Mouse (Mus musculus) lung, embryonic 16.5 days (tissue): ENCODE measurements around the gene 9130230L23Rik. TPM values are rescaled to one million over a fixed set of nuclear protein-coding genes. Genes with fewer than 3 reads are reported as not detected.

Experiments used
- ATAC-seq: fragments of 200-750 bp; cut with Nextera tagmentation; 2 replicates; pipeline ENCODE4 v1.8.0; 2017; ENCODE audit warnings: low read depth, mild to moderate bottlenecking, moderate library complexity
- H3K27ac ChIP-seq: fragments of 300-500 bp; sonication (generic); 2 replicates; pipeline ENCODE4 v1.5.1; 2014; ENCODE audit warnings: mild to moderate bottlenecking, control low read depth, low read length
- H3K27me3 ChIP-seq: fragments of 300-500 bp; sonication (generic); 2 replicates; pipeline ENCODE4 v1.6.1; 2014; ENCODE audit warnings: low read depth, low read length, mixed read lengths; ENCODE audit not compliant: control insufficient read depth, insufficient read depth
- H3K36me3 ChIP-seq: fragments of 300-500 bp; sonication (generic); 2 replicates; pipeline ENCODE4 v1.6.1; 2014; ENCODE audit warnings: low read length; ENCODE audit not compliant: control insufficient read depth, insufficient read depth
- H3K4me1 ChIP-seq: fragments of 300-500 bp; sonication (generic); replicated peaks from 2 replicates; pipeline ENCODE4 v1.6.1; 2014; ENCODE audit warnings: low read length, mixed read lengths; ENCODE audit not compliant: control insufficient read depth, insufficient read depth
- H3K4me2 ChIP-seq: fragments of 300-500 bp; sonication (generic); 2 replicates; pipeline ENCODE4 v1.6.1; 2014; ENCODE audit warnings: low read depth, low read length, control low read depth
- H3K4me3 ChIP-seq: fragments of 300-500 bp; sonication (generic); 2 replicates; pipeline ENCODE4 v1.5.1; 2014; ENCODE audit warnings: mild to moderate bottlenecking, low read length, control low read depth
- H3K9ac ChIP-seq: fragments of 300-500 bp; sonication (generic); 2 replicates; pipeline ENCODE4 v1.6.1; 2014; ENCODE audit warnings: low read length, control low read depth
- H3K9me3 ChIP-seq: fragments of 300-500 bp; sonication (generic); 2 replicates; pipeline ENCODE4 v1.6.1; 2016; ENCODE audit warnings: low read length; ENCODE audit not compliant: control insufficient read depth
- WGBS: fragments of 180-500 bp; shearing (Covaris S2); extraction: QIAGEN DNeasy Blood & Tissue Kit; methylation state at CpG from one replicate; pipeline ENCODE4 v1.1.7; 2014; 5-methylcytosine and 5-hydroxymethylcytosine counted together
- polyA plus RNA-seq: library from polyadenylated mRNA; unstranded; fragments of >200 nt; fragmentation: Nextera tagmentation; extraction: Ambion mirVana; gene quantifications from 2 replicates; pipeline ENCODE4 v1.2.1, GENCODE M21; 2015

Gene 9130230L23Rik
- polyA plus RNA-seq, 1 experiment from 2014 or later, result 1.4 TPM

- WGBS, result 49% methylated on average over 6 of the region's 6 CpGs
- Histone ChIP-seq H3K27me3 (no peaks in the 10 kb centered on the region), H3K4me1 (peaks cover 21% of the 10 kb centered on the region), H3K27ac (peak overlapping the region; percentile 38), H3K4me2 (peak overlapping the region; percentile 0; the same call in 1 of the 2 replicates), H3K9me3 (no peaks in the 10 kb centered on the region), H3K36me3 (no peaks in the 10 kb centered on the region), H3K4me3 (no peak overlapping the region), H3K9ac (no peak overlapping the region)
- ATAC-seq, result peak; percentile 86
These were observed 33.0 kb upstream of the 9130230L23Rik start for GRCm38 (mm10) chr5:66037066-66037465.

GRCm38 (mm10) chr5:66036440-66037054, 32.5 kb upstream of the 9130230L23Rik start:
- peak overlapping the region; percentile 0; the same call in 1 of the 2 replicates for H3K4me2 ChIP-seq
- H3K9ac ChIP-seq, result no peak overlapping the region
- ATAC-seq, result peak; percentile 63
- peaks cover 21% of the 10 kb centered on the region for H3K4me1 ChIP-seq
- H3K27me3 ChIP-seq, result no peaks in the 10 kb centered on the region
- peak overlapping the region; percentile 38 for H3K27ac ChIP-seq
- H3K9me3 ChIP-seq, result no peaks in the 10 kb centered on the region
- no peak overlapping the region for H3K4me3 ChIP-seq
- H3K36me3 ChIP-seq, result no peaks in the 10 kb centered on the region
- WGBS, result 36% methylated on average over 7 of the region's 7 CpGs

DNA sequence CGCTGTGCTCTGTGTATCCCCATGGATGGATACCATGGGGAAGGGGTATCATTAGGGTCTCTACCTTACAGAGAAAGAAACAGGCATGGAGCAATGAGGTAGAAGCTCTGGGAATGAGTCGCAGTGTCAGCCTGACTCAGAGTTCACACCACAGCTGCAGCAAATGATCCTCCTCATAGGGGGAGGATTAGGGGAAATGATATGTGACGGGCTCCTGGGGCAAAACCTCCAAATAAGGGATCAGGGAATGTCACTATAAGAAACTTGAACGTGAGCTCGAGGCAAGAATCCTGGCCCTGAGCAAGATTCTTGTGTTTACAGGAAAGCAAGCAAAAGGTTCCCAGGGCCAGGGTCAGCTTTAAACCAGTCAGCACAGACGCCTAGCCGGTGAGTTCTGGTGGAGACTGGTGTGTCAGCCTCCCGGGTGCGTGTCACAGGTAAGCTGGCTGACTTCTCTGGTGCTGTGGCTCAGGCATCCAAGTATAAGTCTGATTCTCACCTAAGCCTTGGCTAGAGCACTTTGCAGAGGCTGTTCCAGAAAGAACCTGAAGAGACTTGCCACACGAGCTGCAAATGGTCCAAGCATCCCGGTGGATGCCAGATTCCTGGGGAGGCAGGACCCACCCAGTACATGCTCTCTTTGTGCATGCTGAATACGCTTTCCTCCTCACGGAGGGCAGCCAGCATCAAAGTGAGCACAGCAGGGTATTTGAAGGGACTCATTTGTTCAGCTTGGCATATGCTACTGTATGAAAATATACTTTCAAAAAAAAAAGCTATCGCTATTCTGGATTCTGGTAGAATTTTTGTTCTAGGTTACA, 30.5 kb upstream of the 9130230L23Rik start:
- ATAC-seq, result no peak
- Histone ChIP-seq H3K9me3 (no peaks in the 10 kb centered on the region), H3K36me3 (no peaks in the 10 kb centered on the region), H3K4me2 (no peak overlapping the region), H3K27ac (no peak overlapping the region), H3K4me1 (peaks cover 21% of the 10 kb centered on the region), H3K9ac (no peak overlapping the region), H3K27me3 (no peaks in the 10 kb centered on the region), H3K4me3 (no peak overlapping the region)
- WGBS, result 60% methylated on average over 14 of the region's 14 CpGs

DNA sequence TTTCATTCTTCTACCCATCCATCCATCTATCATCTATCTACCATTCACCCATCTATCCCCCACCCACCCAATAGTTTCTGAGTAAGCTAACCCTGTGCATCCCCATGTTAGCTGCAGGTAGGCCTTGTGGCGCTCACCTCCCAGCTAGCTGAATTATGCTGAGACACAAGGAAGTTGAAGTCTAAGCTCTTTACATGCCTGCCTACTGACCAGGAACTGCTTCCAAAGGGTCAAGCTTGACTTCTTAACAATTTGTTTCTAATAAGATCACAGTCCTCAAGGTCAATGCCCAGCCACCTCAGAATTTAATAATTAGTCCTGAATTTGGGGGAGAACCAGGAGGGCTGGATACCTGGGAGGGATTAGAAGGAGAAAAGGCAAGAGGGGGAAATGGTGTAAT, 28.7 kb upstream of the 9130230L23Rik start:
- ATAC-seq, result no peak
- H3K9me3 ChIP-seq, result no peaks in the 10 kb centered on the region
- peaks cover 21% of the 10 kb centered on the region for H3K4me1 ChIP-seq
- no peak overlapping the region for H3K9ac ChIP-seq
- WGBS, result 100% methylated on average over 1 of the region's 1 CpGs
- H3K27ac ChIP-seq, result no peak overlapping the region
- H3K27me3 ChIP-seq, result no peaks in the 10 kb centered on the region
- H3K36me3 ChIP-seq, result no peaks in the 10 kb centered on the region
- no peak overlapping the region for H3K4me3 ChIP-seq
- no peak overlapping the region for H3K4me2 ChIP-seq

DNA sequence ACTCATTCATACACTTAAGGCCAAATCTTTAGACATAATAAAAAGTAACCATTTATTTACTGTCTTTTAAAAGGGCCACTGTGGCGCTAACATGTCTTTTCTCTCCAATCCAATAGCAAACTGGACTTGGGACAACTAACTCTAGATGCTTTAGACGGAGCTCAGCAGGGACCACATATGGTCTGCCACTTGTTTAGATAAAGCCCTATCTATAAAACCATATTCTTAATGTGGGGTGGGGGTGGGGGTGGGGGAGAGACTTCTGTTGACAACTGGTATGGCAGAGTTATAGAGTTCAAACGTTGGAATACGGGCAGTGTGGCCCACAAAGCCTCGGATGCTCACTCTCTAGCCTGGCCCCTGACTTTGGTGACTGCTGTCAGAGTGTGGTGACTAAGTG, 27.6 kb upstream of the 9130230L23Rik start:
- H3K4me1 ChIP-seq, result peaks cover 12% of the 10 kb centered on the region
- no peaks in the 10 kb centered on the region for H3K27me3 ChIP-seq
- peaks cover 3% of the 10 kb centered on the region; the same call in 1 of the 2 replicates for H3K9me3 ChIP-seq
- H3K27ac ChIP-seq, result no peak overlapping the region
- 76% methylated on average over 5 of the region's 5 CpGs for WGBS
- H3K9ac ChIP-seq, result no peak overlapping the region
- no peak for ATAC-seq
- no peak overlapping the region for H3K4me2 ChIP-seq
- no peak overlapping the region for H3K4me3 ChIP-seq
- peaks cover 2% of the 10 kb centered on the region for H3K36me3 ChIP-seq

- H3K27ac ChIP-seq, result no peak overlapping the region
- H3K4me1 ChIP-seq, result no peaks in the 10 kb centered on the region
- H3K27me3 ChIP-seq, result no peaks in the 10 kb centered on the region
- no peak for ATAC-seq
- no peak overlapping the region for H3K4me2 ChIP-seq
- H3K36me3 ChIP-seq, result peaks cover 13% of the 10 kb centered on the region
- peaks cover 3% of the 10 kb centered on the region; the same call in 1 of the 2 replicates for H3K9me3 ChIP-seq
- no peak overlapping the region for H3K9ac ChIP-seq
- no peak overlapping the region for H3K4me3 ChIP-seq
- WGBS, result 67% methylated on average over 5 of the region's 5 CpGs
These were observed 24.1 kb upstream of the 9130230L23Rik start for GRCm38 (mm10) chr5:66028232-66028631.

DNA sequence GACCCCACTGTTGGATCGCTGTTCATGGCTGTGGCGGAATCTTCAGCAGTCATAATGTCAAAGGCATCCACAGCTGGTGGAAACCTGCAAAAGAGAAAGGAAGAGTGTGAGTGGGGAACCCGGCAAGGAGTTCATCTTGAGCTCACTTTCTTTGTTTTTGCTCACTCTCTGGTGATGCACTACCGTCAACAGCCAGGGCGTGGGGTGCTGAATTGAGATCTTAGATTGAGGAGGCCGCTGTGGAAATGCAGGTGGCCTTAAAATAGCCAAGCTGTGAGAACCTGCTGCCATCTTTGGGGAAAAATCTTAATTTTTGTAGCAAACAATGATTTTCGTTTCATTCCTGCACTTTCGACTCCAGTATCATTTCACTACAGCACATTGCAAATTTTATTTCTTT, 23.1 kb upstream of the 9130230L23Rik start:
- Histone ChIP-seq H3K4me3 (no peak overlapping the region), H3K4me2 (no peak overlapping the region), H3K27ac (no peak overlapping the region), H3K9me3 (peaks cover 3% of the 10 kb centered on the region; the same call in 1 of the 2 replicates), H3K4me1 (no peaks in the 10 kb centered on the region), H3K27me3 (no peaks in the 10 kb centered on the region), H3K9ac (no peak overlapping the region), H3K36me3 (peaks cover 13% of the 10 kb centered on the region)
- WGBS, result 94% methylated on average over 8 of the region's 8 CpGs
- no peak for ATAC-seq

DNA sequence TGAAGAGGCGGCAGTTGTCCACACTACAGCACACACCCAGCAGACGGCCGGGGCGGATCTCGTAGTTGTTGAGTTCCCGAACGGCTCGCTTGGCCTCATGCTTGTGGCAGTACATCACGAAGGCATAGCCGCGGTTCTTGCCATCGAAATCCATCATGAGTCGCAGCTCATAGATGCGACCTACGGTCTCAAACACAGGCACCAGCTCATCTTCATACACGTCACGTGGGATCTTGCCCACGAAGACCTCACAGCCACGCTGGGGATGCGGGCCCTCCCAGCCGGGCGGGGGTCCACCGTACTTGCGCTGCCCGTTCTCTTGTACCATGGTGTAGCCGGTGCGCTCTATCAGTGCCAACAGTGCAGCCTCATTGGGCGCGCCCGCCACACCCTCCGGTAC, 22.7 kb upstream of the 9130230L23Rik start:
- peaks cover 13% of the 10 kb centered on the region for H3K36me3 ChIP-seq
- H3K27ac ChIP-seq, result no peak overlapping the region
- no peak for ATAC-seq
- H3K4me1 ChIP-seq, result no peaks in the 10 kb centered on the region
- H3K9ac ChIP-seq, result no peak overlapping the region
- H3K9me3 ChIP-seq, result peaks cover 3% of the 10 kb centered on the region; the same call in 1 of the 2 replicates
- no peak overlapping the region for H3K4me3 ChIP-seq
- WGBS, result 97% methylated on average over 31 of the region's 31 CpGs
- H3K4me2 ChIP-seq, result no peak overlapping the region
- no peaks in the 10 kb centered on the region for H3K27me3 ChIP-seq

DNA sequence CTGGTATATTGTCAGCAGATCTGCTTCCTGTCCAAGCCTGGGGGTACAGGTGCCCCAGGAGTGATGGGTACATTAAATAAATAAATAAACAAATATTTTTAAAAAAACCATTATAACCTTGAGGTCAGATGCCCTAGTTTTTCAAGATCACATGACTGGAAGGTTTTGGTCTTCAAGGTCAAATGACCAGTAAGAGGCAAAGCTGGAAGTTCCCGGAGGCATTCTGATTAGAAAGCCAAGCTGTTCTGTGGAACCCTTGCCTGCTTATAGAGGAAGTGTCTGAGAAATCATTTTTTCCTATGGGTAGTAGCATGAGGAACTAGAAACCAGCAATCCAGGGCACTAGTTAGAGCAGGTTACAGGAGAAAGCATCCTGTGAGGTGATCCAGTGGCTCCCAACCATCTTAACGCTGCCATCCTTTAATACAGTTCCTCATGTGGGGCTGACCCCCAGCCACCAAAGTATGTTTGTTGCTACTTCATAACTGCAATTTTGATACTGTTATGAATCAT, 11.4 kb upstream of the 9130230L23Rik start:
- Histone ChIP-seq H3K4me2 (no peak overlapping the region), H3K9ac (no peak overlapping the region), H3K9me3 (no peaks in the 10 kb centered on the region; the same call in 1 of the 2 replicates), H3K4me3 (no peak overlapping the region), H3K4me1 (no peaks in the 10 kb centered on the region), H3K27me3 (no peaks in the 10 kb centered on the region), H3K27ac (no peak overlapping the region), H3K36me3 (peaks cover 3% of the 10 kb centered on the region; the same call in 1 of the 2 replicates)
- WGBS, result 93% methylated on average over 2 of the region's 2 CpGs
- ATAC-seq, result no peak
